Mouse (Mus musculus) lung, adult 2 months (tissue): ENCODE data around the gene Smad6.

Source experiments
- CTCF ChIP-seq: fragments of 200-500 bp; IDR thresholded peaks from 2 replicates; pipeline ENCODE4 v1.5.1; 2011; ENCODE audit warnings: mild to moderate bottlenecking, low read length, control low read depth; ENCODE audit not compliant: insufficient read depth
- POLR2A ChIP-seq: fragments of 200-500 bp; IDR thresholded peaks from 2 replicates; pipeline ENCODE4 v1.6.1; 2011; ENCODE audit warnings: low read depth, mild to moderate bottlenecking, control low read depth, low read length, borderline replicate concordance; ENCODE audit errors: extremely low read depth

GRCm38 (mm10) chr9:63953691-63954090 is 68.2 kb downstream of the Smad6 start:
- no peak for TF ChIP-seq CTCF
- no peak for TF ChIP-seq POLR2A
